Mouse (Mus musculus) retina, postnatal 1 day (tissue): ENCODE data around the gene Sugct.
A peak's percentile ranks its signal among the peaks of the same experiment; 100 is the strongest.

Experiments used
- DNase-seq: peaks from one replicate; pipeline ENCODE4 v3.0.0-alpha.2; 2012

The Sugct gene

DNA sequence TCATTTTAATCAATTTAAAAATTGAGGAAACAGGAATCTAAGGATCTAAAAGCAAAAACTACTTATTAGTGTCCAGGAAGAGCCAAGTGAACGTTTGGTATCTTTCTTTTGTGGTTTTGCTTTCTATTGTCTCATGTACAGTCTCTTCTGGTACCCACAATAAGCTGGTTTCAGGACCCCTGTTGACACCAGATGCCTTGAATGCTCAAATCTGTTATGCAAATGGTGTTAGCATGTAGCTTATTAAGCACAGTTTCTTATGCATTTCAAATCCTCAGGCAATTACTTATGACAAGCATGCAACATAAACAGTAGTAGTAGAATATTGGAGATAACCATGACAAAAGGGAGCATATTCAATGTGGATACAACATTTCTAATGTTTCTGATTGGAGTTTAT lies 407.0 kb downstream of the Sugct start:
- DNase-seq: no peak

DNA sequence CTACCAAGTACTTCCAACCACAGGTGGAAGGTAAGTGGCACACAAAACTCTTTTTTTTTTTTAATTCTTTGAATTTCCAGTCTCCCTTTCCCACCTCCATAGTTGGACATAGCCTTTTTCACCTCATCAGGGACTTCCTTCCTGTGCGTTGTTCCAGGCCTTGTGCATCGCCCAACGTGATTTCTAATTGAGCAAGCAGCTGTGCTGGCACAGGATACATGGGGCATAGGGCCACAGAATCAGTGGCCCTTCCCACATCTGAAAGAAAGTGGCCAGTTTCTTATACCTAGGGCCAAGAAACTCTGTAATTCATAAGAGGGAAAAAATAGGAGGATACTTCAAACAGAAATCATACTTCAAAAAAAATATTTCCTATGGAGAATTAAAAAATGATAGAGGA lies 449.4 kb downstream of the Sugct start:
- DNase-seq: no peak

DNA sequence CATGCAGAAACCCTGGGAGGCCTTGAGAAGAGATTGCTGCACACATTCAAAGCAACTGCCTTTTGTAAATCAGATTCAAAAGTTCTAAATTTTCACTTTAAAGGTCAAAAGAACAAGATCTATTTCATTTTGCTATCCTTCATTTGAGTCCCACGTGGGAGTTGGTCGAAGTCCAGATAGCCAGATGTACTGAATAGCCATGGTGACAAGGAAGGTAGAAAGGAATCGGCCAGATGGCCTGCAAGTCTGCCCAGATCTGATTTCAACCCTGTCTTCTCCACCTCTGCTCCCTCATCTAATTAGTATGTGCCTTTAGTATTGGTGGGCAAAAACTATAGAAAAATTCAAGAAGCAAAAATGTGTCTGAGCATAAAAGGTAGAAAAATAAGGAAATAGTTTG lies 478.8 kb downstream of the Sugct start:
- no peak for DNase-seq

DNA sequence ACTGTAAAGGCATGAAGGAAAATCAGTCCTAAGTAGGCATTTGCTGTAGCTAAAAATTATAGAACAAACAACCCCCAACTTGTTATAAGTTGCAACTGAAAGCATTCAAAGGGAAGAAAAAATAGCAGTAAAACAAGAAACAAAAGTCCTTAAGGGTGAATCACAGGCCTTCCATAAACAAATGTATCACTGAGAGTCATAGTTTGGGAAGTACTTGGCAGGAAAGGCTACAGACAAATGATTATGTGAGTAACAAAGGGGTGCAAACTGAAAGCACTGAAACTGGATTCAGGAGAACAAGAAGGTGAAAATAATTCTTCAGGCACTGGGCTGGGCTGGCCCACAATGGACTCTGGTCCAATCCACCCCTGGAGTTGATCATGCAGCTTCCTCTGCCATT lies 482.7 kb downstream of the Sugct start:
- DNase-seq: no peak

DNA sequence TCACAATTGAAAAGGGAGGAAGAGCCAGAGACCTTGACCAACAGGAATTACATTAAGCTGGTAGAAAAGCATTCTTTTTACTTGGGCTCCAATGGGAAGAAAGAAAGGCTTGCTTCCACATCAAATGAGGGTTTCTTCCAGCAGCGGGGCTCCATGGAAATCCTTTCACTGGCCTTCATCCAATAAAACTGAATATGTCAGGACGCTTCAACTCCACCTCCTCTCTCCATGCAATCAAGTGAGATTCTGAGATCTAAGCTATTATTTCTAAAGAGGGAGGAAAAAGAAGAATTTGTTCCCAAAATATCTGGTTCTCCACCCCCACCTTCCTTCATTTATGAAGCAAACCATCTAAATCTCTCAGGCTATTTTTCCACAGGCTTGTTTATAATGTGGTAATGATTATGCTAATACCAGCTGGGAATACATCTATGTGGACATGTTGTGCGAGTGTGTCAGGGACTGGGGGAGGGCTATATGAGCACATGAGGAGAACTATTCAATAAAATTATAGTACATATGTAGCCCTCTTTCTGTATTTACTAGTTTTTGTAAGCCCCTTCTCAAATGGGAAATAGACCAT lies 505.1 kb downstream of the Sugct start:
- no peak for DNase-seq

DNA sequence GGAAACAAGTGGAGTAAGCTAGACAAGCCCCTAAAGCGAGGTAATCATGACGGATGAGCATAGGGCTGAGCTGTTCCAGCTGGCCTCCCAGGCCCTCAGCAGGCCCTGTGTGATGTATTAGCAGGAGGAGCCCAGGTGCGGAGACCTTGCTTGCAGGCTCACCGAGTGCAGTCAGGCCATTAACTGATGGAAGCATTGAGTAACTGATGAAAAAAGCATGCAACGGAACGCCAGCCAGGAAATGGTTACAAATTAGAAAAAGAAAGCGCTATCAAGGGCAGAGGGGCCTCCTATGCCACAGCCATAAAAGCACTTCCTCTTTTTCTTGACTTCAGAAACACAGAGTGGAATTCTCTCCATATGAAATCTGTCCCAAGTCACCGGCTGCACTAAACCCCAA lies 510.1 kb downstream of the Sugct start:
- DNase-seq: no peak

DNA sequence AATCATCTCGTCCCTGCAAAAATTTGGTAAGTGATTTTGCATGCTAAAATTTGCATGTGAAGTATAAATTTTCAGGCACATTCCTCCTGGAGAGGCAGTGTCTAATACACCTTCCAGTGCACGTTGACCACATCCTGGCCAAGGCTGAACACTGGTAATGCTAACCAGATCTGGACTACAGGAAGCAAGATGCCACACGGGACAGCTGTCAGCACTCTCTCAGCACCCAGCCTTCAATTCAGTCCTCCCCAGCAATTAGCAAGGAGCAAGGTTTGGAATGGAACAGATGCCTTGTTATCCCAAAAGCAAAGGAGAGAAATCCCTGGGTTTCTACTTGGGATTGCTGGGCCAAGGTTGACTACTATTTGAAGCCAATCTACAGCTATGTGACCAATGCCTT lies 529.4 kb downstream of the Sugct start:
- no peak for DNase-seq

DNA sequence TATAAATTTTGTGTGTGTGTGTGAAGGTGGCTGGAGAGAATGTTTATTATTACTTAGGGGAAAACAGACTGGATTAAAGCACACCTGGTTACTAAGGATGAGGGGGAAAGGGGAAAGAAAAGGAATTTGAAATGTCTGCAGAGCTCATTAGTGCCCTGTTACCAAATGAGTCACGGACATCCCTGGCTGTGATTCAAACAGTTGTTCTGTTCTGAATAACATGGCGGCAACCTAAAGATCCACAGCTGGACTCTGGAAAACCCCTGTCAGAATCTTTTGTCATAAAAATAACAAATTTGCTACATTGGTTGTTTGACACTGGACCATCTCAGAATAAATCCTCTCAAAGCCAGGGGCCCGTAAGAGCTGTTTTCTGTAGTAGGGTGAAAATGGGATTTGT lies 530.6 kb downstream of the Sugct start:
- no peak for DNase-seq

DNA sequence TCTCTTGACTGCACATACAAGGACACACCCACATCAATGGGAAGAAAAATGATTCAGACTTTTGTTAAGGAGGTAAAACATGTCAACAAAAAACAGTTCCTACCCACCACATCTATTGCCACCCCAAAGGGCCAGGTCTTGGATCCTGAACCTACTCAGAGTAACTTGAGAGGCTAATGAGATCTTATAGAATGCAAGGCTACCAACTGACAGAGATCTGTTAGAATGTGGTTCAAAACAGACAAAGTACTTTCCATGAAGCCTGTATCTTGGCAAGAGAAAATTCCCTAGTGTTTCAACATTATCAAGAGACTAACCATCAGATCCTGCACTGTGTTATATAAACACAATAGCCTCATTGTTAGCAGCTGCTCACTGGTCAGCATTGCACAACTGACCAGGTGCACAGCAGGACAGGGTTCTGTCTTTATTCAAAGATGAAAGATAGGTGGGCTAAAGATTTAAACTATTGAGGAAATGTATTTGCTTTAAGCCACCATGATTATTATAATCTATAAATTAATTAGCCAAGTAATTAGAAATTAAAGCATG lies 548.8 kb downstream of the Sugct start:
- DNase-seq: no peak

DNA sequence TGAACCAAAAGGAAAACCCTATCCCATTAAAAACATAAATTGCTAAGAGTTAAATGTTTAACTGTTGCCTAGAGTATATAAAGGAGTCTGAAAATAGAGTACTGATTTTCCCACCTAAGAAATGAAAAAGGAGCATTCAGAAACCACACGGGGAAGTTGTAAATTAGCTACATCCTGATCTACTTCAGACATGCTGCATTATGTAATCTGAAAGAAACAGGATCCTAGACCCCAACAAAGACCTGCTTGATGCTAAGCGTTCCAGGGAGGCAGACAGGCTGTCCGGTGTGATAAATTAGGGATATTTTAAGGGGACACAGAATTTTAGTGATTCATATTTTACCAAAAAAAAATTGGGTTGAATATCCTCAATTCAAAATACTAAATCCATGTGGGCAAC lies 579.3 kb downstream of the Sugct start:
- no peak for DNase-seq

DNA sequence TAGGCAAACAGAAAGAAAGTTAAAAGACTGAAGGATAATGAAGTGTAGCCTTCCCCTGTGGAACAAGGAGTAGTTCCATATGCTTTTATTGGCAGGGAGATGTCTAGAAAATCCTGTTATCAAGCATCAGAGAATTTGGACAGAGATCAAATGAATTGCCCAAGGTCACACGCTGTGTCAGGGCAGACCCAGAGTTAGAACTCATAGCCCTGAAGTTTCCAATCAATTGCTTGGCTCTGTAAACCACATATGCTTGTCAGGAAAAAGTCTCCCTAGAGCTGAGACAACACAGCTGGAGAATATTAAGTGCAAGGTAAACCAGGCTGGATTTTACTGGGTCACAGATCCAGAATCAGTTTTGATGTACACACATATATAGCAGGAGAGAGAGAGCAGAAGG lies 593.0 kb downstream of the Sugct start:
- DNase-seq: no peak

DNA sequence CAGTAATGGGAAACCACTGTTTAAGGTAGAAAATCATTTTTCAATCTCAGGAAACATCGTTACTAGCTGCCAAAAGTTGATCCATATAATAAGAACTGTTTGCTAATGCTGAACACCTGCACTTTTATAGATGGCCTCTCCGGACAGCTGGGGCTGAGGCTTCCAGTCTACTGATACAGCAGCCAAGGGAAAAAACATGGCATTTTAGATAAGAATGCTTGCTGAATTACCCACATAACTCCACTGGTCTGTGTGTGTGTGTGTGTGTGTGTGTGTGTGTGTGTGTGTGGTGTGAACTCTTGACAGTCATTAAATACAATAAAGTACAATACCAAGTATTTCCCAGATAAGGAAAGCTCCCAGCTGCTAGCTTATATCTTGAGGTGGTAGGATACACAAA lies 608.8 kb downstream of the Sugct start:
- DNase-seq: no peak

DNA sequence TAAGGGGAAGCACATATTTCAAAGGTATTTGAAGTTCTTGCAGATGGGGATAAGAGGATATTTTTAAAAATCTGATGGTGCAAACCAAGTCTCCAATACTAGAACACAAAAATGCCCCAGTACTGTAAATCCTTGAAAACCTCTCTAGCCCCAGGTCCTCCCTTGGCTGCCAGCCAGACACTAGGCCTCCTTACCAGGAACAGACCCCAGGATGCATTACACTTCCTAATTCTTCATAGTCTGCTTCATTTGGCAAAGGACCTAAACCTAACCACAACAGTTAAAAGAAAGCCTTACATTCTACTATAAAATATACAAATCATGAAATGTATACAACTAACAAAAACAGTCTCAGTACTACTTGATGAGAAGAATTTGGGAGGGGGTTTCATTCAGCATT lies 609.2 kb downstream of the Sugct start:
- no peak for DNase-seq

DNA sequence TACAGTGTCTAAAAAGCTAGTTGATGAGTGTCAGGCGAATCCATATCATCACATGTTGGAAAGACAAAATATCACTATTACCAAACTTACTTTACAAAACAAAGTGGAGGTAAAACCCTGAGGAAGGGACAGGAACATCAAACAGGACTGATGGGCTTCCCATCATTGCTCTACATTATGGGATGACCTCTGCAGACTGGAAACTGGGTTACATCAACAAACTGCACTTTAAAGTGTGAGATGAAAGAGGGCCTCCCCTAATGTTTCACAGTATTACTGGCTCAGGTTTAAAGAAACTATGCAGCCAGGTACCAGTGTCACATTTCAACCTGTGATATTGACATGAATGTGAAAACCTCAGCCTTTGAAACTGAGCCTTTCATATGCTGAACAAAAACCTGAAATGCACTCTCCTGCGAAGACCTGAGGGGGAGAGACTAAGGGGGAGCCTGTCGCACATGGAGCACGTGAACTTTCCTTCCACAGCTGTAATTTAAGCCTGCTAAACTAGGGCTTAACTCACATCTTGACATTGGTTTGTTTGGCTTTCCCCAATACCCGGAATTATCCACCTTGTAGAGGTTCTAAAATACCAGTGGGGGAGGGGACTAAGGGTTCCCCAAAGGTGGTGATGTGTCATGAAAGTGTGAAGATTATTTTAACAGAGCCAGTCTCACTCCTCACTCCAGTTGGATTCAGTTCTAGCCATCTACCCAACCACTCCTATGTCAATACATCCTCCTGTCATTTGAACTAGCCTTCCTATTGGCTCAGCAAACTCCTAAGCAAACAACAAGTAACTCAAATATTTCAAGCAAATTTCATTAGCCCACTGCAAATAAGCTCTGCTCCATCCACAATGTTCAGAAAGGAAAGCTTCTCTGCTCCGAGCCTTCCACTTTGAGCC lies 610.2 kb downstream of the Sugct start:
- DNase-seq: no peak

DNA sequence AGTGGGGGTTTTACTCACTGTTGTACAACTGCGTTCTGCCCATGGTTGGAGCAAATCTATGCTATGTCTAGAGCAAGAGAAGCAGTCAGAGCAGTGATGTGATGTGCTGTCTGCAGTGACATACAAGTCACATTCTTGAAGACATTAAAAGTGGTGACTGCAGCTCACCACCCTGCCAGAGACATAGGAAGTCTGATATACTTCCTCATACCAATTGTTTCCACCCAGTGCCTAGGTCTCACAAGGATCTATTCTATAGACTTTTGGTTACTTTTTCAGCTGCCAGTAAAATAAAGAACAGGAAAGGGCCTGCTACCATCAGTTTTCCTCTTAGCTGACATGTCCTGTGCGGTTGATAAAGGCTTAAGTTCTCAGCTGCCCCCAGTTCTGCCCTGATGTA lies 613.7 kb downstream of the Sugct start:
- no peak for DNase-seq

DNA sequence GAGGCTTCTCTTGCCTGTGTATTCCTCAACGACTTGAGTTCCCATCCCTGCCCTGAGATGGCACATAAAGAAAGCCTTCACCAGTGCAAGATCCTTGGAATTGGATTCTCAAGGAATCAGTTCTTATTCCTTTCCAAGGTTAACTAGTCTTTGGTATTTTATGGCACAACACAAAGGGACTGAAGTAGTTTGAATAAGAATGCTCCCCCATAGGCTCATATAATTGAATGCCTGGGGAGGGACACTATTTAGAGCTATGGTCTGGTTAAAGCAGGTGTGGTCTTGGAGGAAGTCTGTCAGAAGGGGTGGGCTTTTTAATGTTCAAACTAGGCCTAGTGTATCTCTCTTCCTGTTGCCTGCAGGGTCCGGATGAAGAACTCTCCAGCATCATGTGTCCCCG lies 629.8 kb downstream of the Sugct start:
- DNase-seq: no peak

DNA sequence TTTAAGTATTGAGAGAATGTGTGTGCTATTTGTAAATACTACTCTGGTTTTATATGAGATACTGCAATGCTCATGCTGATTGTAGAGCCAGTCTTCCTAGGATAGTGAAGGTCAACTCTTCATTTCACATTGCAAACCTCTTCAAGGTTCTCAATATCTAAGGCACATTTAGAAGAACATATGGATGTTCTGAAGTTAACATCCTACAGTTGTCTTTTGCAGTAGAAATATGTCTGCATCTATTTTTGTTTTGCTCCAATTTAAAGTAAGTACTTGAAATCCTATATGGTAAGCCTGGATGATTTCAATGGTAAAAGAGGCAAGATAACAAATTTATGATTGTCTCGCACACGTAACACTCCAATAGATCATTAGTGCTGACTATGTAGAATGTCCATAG lies 638.7 kb downstream of the Sugct start:
- DNase-seq: no peak

DNA sequence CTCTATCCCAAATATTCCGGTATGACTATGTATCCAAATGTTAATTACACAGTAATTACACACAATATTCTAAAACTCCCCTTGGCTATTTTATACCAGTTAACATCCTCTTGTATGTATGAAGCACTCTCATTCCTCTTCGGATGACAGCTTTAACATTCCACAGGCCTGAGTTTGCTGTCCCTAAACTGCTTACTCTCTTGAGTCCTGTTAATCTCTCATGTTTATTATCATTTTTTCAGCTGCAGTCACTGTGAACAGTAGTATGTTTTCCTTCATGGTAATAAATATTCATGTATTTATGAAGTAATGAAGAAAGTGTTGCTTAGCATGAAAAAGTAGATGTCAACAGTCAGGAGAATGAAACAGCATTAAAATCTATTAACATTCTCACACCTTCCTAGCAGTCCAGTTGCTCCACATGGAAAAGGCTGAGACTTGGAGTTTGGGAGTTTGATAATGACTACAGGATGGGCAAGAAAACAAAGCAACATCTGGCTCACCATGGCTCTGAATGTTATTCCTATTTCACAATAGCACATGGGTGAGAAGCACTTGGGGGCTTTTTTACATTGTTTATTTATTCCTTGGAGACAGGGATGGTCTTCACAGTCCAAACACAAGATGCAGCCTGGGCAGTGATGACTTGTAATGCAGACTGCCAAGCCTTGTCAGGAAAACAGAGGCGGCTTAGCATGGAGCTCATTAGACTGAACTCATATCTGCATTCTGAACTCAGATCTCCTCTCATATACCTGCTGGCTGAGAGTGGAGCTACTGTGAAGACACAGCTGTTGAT lies 651.7 kb downstream of the Sugct start:
- DNase-seq: no peak

DNA sequence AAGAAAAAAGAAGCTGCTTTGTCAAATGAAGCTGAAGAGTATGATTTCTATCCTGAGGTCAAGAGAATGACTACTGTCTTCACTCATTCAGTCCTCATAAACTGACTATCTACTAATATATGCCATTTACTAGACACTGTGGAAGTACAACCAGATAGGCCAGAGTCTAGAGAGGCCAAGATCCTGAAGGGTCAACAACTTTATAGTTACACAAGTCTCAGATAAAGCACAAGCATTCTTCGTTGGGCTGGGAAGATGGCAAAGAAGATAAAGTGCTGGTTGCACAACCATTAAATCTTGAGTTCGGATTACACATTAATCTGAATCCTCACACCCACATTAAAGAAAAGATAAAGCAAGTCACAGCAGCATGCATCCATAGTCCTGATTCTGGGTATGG lies 653.0 kb downstream of the Sugct start:
- DNase-seq: no peak

DNA sequence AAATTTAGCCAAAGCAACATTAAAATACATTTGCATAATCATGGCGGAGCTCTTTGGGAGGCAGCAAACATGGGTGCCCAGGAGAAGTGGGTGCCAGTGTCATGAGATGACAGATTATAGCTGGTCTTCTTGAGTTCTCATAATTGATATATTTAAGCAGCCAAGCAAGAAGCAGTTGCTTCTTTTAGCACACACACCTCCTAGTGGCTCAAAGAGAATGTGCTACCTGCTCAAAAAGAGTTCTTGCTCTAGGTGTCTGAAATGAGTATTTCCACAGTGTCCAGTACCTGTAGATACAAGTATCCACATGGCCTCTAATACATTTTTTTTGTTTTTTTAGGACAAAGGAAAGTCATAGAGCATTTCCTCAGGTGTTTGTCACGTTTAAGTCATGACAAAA lies 655.6 kb downstream of the Sugct start:
- no peak for DNase-seq

DNA sequence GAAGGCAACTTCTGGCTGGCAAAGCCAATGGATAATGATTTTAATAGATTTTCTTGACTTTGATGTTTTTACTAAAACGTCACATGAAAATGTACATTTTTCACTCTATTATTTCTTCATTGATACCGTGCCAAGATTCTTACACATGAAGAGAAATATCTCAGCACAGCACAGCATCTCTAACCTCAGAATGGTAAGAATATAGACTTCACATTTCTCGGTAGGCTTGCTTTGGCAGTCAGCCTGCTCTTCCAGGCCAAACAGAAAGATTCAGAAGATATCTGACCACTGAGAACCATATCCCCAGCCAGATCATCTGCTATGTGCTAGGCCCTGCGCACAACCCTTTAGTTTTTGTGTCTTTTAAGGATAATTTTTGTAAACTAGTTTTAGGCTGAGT lies 657.0 kb downstream of the Sugct start:
- no peak for DNase-seq

DNA sequence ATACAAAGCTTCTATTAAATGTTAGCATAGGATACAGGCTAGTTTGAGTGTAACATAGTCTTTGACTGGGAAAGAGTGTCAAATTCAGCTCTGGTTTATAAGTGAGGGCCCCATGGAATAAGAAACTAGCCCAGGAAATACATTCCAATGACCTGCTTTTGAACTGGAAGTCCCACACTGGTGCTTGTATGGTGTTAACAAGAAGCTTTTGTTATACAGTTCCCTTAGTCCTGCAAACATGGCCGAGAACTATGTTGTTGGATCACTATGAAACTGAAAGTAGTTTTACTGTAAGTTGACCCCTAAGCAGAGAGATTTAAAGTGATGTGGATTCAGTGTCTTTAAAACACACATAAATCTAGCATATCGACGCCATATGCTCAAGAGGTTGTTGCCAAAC lies 657.5 kb downstream of the Sugct start:
- DNase-seq: no peak

DNA sequence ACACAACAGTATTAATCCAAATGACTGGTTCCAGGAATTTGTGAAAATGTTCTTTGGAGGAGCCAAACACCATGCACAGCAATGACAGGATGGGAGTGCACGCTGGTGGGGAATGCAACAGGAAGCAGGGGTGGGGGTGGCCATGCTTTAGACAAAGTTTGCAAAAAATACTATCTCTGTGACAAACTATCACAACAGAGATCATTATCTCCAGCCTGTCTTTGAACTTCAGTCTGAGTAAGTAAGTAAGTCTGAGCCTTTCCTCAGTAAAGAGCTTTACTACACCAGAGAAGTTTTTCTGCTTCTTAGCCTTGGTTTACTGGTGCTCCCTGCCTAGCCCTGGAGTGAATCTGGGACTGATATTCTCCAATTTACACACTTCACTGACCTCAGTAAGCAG lies 664.6 kb downstream of the Sugct start:
- DNase-seq: no peak

DNA sequence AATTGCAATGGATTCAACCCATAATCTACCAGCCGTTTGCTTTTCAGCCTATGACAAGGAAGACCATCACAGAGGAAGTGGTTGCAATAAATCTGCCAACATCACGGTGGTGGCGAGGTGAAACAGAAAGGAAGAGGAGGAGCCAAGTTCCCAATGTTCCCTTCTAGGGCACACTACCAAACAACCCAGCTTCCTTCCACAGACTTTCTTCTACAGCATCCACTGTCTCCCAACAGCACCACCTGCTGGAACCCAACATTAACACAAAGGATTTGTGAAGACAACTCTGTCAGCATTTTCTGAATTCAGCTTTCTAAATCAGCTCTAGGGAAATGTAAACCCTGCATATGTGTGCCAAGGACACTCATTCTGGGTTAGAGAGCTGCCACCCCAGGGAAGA lies 666.8 kb downstream of the Sugct start:
- peak; percentile 70 for DNase-seq
